Mouse (Mus musculus): ENCODE measurements at regions not wholly inside any gene's neighbourhood (a gene's known extent, or its start where the extent isn't known, plus 50 kb on each side); places are given as distances from the start of the nearest gene placed in this dataset.

GRCm38 (mm10) chr16:24202653-24203052, 190.7 kb upstream of the Lpp start:
- Histone ChIP-seq H3K4me3 (ENCODE audit: low read depth, low read length) (no peak overlapping the region), H3K27ac (replicated peaks) (no peak overlapping the region), H3K4me2 (replicated peaks; ENCODE audit: low read depth) (no peak overlapping the region), H3K27me3 (ENCODE audit: control insufficient read depth, insufficient read depth, low read length) (no peaks in the 10 kb centered on the region), H3K4me1 (replicated peaks; ENCODE audit: control insufficient read depth, insufficient read depth) (no peaks in the 10 kb centered on the region), H3K9me3 (ENCODE audit: control insufficient read depth, low read length) (no peaks in the 10 kb centered on the region), H3K9ac (ENCODE audit: low read length) (no peak overlapping the region), H3K36me3 (ENCODE audit: control insufficient read depth, insufficient read depth, low read length) (no peaks in the 10 kb centered on the region)
- WGBS = 90% methylated on average over 5 of the region's 5 CpGs
- no peak for TF ChIP-seq CTCF (IDR thresholded peaks at IDR 0.05; ENCODE audit: low read depth)
- TF ChIP-seq EP300 (optimal IDR thresholded peaks at IDR 0.05) = no peak
- DNase-seq (ENCODE audit: low spot score) (no peak), ATAC-seq (ENCODE audit: low FRiP score, low TSS enrichment) (no peak)

- WGBS = 75% methylated on average over 7 of the region's 7 CpGs
- H3K4me3 ChIP-seq (ENCODE audit: low read depth, low read length) = no peak overlapping the region
- H3K4me1 ChIP-seq (replicated peaks; ENCODE audit: control insufficient read depth, insufficient read depth) = no peaks in the 10 kb centered on the region
- TF ChIP-seq EP300 (optimal IDR thresholded peaks at IDR 0.05) (no peak), CTCF (IDR thresholded peaks at IDR 0.05; ENCODE audit: low read depth) (no peak)
- H3K9ac ChIP-seq (ENCODE audit: low read length) = no peak overlapping the region
- ATAC-seq (ENCODE audit: low FRiP score, low TSS enrichment) (no peak), DNase-seq (ENCODE audit: low spot score) (no peak)
- no peaks in the 10 kb centered on the region for H3K36me3 ChIP-seq (ENCODE audit: control insufficient read depth, insufficient read depth, low read length)
- H3K27ac ChIP-seq (replicated peaks) = no peak overlapping the region
- no peak overlapping the region for H3K4me2 ChIP-seq (replicated peaks; ENCODE audit: low read depth)
- H3K27me3 ChIP-seq (ENCODE audit: control insufficient read depth, insufficient read depth, low read length) = no peaks in the 10 kb centered on the region
- H3K9me3 ChIP-seq (ENCODE audit: control insufficient read depth, low read length) = no peaks in the 10 kb centered on the region
These were observed 191.9 kb upstream of the Lpp start for GRCm38 (mm10) chr16:24201455-24201854.

- Histone ChIP-seq H3K36me3 (ENCODE audit: control insufficient read depth, insufficient read depth, low read length) (no peaks in the 10 kb centered on the region), H3K27ac (replicated peaks) (no peak overlapping the region), H3K4me1 (replicated peaks; ENCODE audit: control insufficient read depth, insufficient read depth) (no peaks in the 10 kb centered on the region), H3K9me3 (ENCODE audit: control insufficient read depth, low read length) (no peaks in the 10 kb centered on the region), H3K4me2 (replicated peaks; ENCODE audit: low read depth) (no peak overlapping the region), H3K27me3 (ENCODE audit: control insufficient read depth, insufficient read depth, low read length) (no peaks in the 10 kb centered on the region), H3K9ac (ENCODE audit: low read length) (no peak overlapping the region), H3K4me3 (ENCODE audit: low read depth, low read length) (no peak overlapping the region)
- WGBS = 94% methylated on average over 5 of the region's 5 CpGs
- TF ChIP-seq CTCF (IDR thresholded peaks at IDR 0.05; ENCODE audit: low read depth) (no peak), EP300 (optimal IDR thresholded peaks at IDR 0.05) (no peak)
- ATAC-seq (ENCODE audit: low FRiP score, low TSS enrichment) (no peak), DNase-seq (ENCODE audit: low spot score) (no peak)
These were observed 193.1 kb upstream of the Lpp start for GRCm38 (mm10) chr16:24200200-24200599.

GRCm38 (mm10) chr16:24199408-24200167, 193.7 kb upstream of the Lpp start:
- no peak overlapping the region for H3K9ac ChIP-seq (ENCODE audit: low read length)
- H3K4me3 ChIP-seq (ENCODE audit: low read depth, low read length) = no peak overlapping the region
- TF ChIP-seq CTCF (IDR thresholded peaks at IDR 0.05; ENCODE audit: low read depth) (no peak), EP300 (optimal IDR thresholded peaks at IDR 0.05) (no peak)
- no peaks in the 10 kb centered on the region for H3K4me1 ChIP-seq (replicated peaks; ENCODE audit: control insufficient read depth, insufficient read depth)
- ATAC-seq (ENCODE audit: low FRiP score, low TSS enrichment) (peak; percentile 54; the same call in 1 of the 2 replicates), DNase-seq (ENCODE audit: low spot score) (no peak)
- no peak overlapping the region for H3K27ac ChIP-seq (replicated peaks)
- H3K27me3 ChIP-seq (ENCODE audit: control insufficient read depth, insufficient read depth, low read length) = no peaks in the 10 kb centered on the region
- no peak overlapping the region for H3K4me2 ChIP-seq (replicated peaks; ENCODE audit: low read depth)
- 80% methylated on average over 18 of the region's 18 CpGs for WGBS
- no peaks in the 10 kb centered on the region for H3K9me3 ChIP-seq (ENCODE audit: control insufficient read depth, low read length)
- no peaks in the 10 kb centered on the region for H3K36me3 ChIP-seq (ENCODE audit: control insufficient read depth, insufficient read depth, low read length)

GRCm38 (mm10) chr16:24198291-24198690, 195.0 kb upstream of the Lpp start:
- Histone ChIP-seq H3K36me3 (ENCODE audit: control insufficient read depth, insufficient read depth, low read length) (no peaks in the 10 kb centered on the region), H3K9ac (ENCODE audit: low read length) (no peak overlapping the region), H3K27ac (replicated peaks) (no peak overlapping the region), H3K4me2 (replicated peaks; ENCODE audit: low read depth) (no peak overlapping the region), H3K4me3 (ENCODE audit: low read depth, low read length) (no peak overlapping the region), H3K27me3 (ENCODE audit: control insufficient read depth, insufficient read depth, low read length) (no peaks in the 10 kb centered on the region), H3K9me3 (ENCODE audit: control insufficient read depth, low read length) (no peaks in the 10 kb centered on the region), H3K4me1 (replicated peaks; ENCODE audit: control insufficient read depth, insufficient read depth) (no peaks in the 10 kb centered on the region)
- ATAC-seq (ENCODE audit: low FRiP score, low TSS enrichment) (no peak), DNase-seq (ENCODE audit: low spot score) (no peak)
- TF ChIP-seq EP300 (optimal IDR thresholded peaks at IDR 0.05) (no peak), CTCF (IDR thresholded peaks at IDR 0.05; ENCODE audit: low read depth) (no peak)

GRCm38 (mm10) chr16:24197618-24198017, 195.7 kb upstream of the Lpp start:
- DNase-seq (ENCODE audit: low spot score) (no peak), ATAC-seq (ENCODE audit: low FRiP score, low TSS enrichment) (no peak)
- WGBS = 37% methylated on average over 5 of the region's 5 CpGs
- H3K9me3 ChIP-seq (ENCODE audit: control insufficient read depth, low read length) = no peaks in the 10 kb centered on the region
- no peak overlapping the region for H3K4me2 ChIP-seq (replicated peaks; ENCODE audit: low read depth)
- H3K4me3 ChIP-seq (ENCODE audit: low read depth, low read length) = no peak overlapping the region
- TF ChIP-seq CTCF (IDR thresholded peaks at IDR 0.05; ENCODE audit: low read depth) = no peak
- TF ChIP-seq EP300 (optimal IDR thresholded peaks at IDR 0.05) = no peak
- H3K36me3 ChIP-seq (ENCODE audit: control insufficient read depth, insufficient read depth, low read length) = no peaks in the 10 kb centered on the region
- H3K9ac ChIP-seq (ENCODE audit: low read length) = no peak overlapping the region
- H3K27me3 ChIP-seq (ENCODE audit: control insufficient read depth, insufficient read depth, low read length) = no peaks in the 10 kb centered on the region
- no peak overlapping the region for H3K27ac ChIP-seq (replicated peaks)
- H3K4me1 ChIP-seq (replicated peaks; ENCODE audit: control insufficient read depth, insufficient read depth) = no peaks in the 10 kb centered on the region

Measured in stomach, postnatal 0 days (tissue).